Mouse (Mus musculus): Measurements from ENCODE around the gene Rpl5.

DNA sequence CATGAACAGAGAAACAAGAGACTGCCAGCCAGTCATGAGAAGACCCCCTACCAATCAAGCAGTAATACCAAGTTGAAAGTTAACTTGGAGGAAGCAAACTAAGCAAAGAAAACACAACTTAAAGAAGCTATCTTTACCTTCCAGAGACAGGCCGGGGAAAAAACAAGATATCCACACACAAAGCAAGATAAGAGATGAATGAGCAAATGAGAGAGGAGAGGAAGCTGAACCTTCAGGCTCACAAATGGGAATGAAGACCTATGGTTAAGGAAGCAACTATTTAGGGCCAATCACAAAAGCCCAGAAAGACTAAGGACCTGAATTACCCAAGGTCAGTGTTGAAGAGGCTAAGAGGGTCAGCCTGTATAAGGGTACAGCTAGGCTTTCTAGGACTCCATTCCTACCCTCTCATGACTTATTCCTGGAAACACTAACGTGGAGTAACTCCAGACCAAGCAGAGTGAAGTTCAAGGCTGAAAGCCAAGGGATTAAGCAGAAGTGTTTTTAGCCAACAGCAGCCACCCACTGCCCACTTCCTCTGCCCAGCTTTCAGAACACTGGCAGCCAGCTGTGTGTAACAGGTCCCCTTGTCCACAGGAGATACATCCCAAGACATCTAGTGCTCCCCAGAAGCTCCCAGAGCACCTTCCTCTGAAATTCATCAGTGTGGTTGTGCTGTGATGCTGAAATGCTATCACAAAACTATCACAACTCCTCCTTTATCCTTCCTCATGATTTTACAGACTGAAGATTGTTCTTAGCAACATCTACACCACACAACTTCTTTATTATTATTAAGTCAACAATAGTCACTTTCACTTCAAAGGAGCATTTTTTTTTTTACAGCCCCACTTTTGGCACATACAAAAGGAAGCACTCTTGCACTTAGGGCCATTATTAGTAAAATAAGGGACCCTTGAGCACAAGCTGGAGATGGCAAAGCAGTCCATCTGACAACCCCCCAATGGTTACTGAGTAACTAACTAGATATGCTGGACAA lies 33.9 kb upstream of the Rpl5 start:
- TF ChIP-seq POLR2A (IDR thresholded peaks at IDR 0.05; ENCODE audit: insufficient read depth, low read depth, low read length), result no peak
- no peak for TF ChIP-seq CTCF (IDR thresholded peaks at IDR 0.05)

All from heart, adult 2 months (tissue).